Mouse (Mus musculus): ENCODE results near the gene Tada2a.

Tada2a gene

GRCm38 (mm10) chr11:84128943-84129798 is at the start of gene Tada2a, which contains the start of gene Acaca:
Gene Tada2a (minus strand): TSS chr11:84129600.
Gene Acaca (plus strand): TSS chr11:84129672.
- peak; percentile 86 for ATAC-seq (ENCODE audit: insufficient number of reproducible peaks, low FRiP score, low TSS enrichment)

- no peak for ATAC-seq (ENCODE audit: insufficient number of reproducible peaks, low FRiP score, low TSS enrichment)
Measured at GRCm38 (mm10) chr11:84178571-84178970, 49.2 kb upstream of the Tada2a start.

DNA sequence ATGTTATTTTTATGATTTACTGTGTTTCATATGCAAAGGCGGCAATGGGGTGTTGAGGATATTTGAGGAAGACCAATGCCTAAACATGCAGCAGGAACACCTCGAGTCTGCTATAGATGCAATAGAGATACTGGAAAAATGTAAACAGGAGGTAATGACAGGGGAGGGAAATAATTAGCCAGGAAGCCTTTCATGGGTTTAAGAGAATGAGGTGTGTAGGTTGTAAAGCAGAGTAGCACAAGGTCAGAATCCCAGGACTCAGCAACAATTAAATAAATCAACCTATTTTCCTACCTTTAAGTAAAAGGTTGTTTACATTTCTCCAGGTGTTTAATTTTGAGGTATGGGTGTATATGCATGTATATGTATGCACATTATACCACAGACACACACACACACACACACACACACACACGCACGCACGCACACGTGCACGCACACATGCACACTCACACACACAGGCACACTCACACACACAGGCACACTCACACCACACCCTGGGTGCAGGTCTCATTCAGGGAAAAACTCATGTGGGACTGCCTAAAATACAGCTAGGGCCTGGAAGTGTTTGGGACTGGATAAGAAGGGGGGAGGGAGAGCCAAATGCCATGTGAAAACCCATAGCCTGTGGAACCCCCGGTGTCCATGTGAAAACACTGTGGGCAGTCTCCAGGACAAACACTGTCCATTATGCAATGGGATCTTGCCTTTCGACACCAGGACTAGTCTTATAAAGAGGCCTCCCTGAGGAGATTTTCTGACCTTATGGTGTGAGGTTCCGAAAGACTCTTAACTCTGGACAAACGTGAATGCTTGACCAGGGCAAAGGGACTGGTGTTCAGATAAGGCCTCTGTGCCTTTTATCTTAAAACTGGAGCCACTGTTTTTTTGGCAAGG is 43.4 kb upstream of the Tada2a start:
- ATAC-seq (ENCODE audit: insufficient number of reproducible peaks, low FRiP score, low TSS enrichment), result no peak

GRCm38 (mm10) chr11:84168701-84169288 is 39.4 kb upstream of the Tada2a start:
- no peak for ATAC-seq (ENCODE audit: insufficient number of reproducible peaks, low FRiP score, low TSS enrichment)

- no peak for ATAC-seq (ENCODE audit: insufficient number of reproducible peaks, low FRiP score, low TSS enrichment)
Measured at GRCm38 (mm10) chr11:84167046-84167526, 37.7 kb upstream of the Tada2a start, which contains the start of gene Gm11437. Gene Gm11437 (minus strand): TSS chr11:84167476.

GRCm38 (mm10) chr11:84164561-84164960 is 35.2 kb upstream of the Tada2a start:
- ATAC-seq (ENCODE audit: insufficient number of reproducible peaks, low FRiP score, low TSS enrichment), result no peak

DNA sequence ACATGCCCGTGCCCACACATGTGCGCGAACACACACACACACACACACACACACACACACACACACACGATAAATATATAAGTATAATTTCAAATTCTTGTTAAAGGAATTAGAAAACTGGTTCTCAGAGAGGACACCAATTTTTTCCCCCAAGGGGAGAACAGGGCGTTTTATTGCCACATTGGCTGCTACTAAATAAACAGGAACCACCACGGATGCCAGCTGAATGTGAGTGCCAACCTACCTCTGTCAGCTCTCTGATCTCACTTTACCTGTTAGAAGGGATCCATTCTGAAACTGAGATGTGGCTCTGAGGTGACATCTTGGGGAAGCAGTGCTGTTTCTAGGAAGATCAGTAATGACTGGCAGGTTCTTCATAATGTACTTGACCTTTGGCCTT is 34.7 kb upstream of the Tada2a start:
- ATAC-seq (ENCODE audit: insufficient number of reproducible peaks, low FRiP score, low TSS enrichment), result no peak

- ATAC-seq (ENCODE audit: insufficient number of reproducible peaks, low FRiP score, low TSS enrichment), result no peak
Measured at GRCm38 (mm10) chr11:84156535-84157262, 27.3 kb upstream of the Tada2a start.

- ATAC-seq (ENCODE audit: insufficient number of reproducible peaks, low FRiP score, low TSS enrichment), result no peak
Measured at GRCm38 (mm10) chr11:84150884-84151283, 21.5 kb upstream of the Tada2a start.

DNA sequence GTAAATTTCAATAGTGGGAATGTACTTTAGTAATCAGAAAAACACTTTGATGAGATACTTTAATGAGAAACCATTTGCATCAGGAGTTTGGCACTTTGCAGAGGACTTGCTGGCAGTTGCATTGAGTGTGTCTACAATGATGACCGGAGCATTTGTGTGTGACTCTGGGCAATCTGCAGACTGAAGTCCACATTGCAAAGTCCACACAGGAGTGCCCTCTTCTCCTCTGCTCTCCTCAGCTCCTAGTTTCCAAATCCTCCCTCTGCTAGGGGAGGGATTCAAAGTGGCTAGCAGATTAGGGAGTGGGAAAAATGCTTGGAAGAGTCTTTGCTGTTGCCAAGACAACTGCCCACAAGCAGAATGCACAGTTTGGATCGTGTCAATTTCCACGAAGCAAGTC is 16.7 kb upstream of the Tada2a start:
- no peak for ATAC-seq (ENCODE audit: insufficient number of reproducible peaks, low FRiP score, low TSS enrichment)

DNA sequence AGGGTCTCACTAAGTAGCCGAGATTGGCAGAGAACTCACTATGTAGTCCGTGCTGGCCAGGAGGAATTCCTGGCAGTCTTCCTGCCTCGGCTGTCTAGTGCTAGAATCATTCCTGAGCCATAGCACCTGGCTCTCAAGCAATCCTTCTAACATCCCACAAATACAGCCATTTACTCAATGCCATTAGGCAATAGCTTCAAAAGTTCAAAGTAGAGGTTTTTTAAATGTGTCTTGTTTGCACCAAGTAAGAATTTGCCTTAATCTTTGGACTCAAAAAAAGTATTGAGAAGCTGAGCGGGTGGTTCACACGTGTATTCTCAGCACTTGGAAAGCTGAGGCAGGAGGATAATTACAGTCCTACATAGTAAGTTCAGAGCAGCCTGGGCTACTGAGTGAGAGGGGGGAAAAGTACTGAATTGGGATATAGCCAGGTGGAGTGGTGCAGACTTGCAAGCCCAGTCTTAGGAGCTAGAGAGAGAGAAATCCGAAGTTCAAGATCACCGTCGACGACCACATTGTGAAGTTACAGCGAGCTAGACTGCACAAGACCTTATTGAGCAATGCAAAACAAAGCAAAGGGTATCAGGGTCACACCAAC is 15.9 kb upstream of the Tada2a start:
- ATAC-seq (ENCODE audit: insufficient number of reproducible peaks, low FRiP score, low TSS enrichment), result no peak

DNA sequence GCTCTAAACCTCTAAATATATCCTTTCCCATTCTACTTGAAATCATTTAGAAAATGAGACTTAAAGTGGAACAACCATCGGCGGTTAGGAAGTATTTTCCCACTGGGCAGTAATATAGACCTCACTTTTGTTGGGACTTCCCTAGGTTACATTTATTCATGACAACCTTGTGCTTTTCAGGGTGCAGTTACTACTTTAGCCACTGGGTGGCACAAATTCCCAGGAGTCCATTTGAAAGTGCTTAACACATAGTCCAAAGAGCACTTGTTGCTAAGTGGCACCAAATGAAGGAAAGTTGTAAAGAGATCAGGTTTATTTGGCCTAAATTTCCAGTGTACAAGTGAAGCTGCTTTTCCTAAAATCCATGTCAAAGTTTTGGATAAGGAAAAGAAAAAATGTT is 12.4 kb upstream of the Tada2a start:
- no peak for ATAC-seq (ENCODE audit: insufficient number of reproducible peaks, low FRiP score, low TSS enrichment)

DNA sequence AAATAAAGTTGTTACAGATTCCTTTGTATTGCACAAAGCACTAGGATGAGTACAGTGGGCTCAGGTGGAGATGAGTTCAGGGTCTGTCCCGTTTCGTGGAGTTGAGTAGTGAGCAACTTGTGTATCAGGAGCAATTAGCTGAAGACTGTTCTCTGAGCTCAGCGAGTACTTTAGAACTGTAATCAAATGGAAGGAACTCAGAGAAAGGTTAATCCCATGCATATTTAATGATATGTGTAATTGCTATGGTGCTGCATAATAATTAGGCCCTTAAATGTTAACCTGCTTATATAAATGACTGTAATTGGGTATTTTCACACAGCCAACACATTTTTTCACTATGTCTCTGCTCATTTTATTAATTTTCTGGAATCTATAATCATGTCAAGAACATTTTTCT is 7.1 kb upstream of the Tada2a start:
- ATAC-seq (ENCODE audit: insufficient number of reproducible peaks, low FRiP score, low TSS enrichment), result no peak

GRCm38 (mm10) chr11:84134331-84134860 is 5.0 kb upstream of the Tada2a start:
- no peak for ATAC-seq (ENCODE audit: insufficient number of reproducible peaks, low FRiP score, low TSS enrichment)

GRCm38 (mm10) chr11:84129799-84130185 is 392 bp upstream of the Tada2a start:
- ATAC-seq (ENCODE audit: insufficient number of reproducible peaks, low FRiP score, low TSS enrichment), result no peak

GRCm38 (mm10) chr11:84127977-84128376 is 1.4 kb downstream of the Tada2a start:
- ATAC-seq (ENCODE audit: insufficient number of reproducible peaks, low FRiP score, low TSS enrichment), result no peak

DNA sequence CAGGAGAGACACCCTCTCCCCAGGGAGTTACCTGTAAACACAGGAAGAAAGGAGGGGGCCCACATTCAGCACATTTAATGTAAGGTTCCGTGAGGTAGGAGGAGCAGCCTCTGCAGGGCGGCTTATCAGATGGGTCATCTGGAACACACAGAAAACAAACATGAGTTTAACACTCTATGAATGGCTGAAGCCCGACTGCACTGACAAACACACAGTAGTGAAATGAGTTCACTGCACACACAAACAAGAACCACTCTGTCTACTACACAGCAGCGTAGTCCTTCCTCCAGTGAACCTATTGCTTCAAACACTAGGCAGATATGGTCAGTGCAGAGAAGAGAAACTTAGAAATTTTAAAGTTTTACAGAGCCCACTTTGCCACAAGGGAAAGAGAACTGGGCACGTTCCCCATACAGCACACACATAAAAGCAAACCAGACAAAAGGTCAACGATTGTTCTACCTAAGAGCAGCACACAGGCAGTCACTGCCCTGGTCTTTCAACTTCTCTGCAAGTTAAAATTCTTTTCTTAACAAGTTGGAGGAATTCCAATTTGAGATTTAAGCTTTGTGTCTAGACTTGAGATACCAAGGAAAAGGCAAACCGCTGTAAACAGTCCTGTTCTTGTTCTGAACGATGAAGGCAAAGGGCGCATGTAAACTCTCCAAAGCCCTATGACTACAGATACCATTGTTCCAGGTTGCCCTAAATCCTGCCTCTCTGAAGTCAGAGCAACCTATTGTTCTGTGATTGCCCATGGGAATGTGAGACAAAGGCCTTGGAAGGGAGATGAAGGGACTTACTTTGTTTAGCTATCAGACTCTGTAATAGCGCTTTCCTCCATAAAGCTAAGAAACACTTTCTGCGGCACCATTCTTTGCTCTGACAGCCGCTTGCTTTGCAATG is 8.1 kb downstream of the Tada2a start:
- no peak for ATAC-seq (ENCODE audit: insufficient number of reproducible peaks, low FRiP score, low TSS enrichment)

DNA sequence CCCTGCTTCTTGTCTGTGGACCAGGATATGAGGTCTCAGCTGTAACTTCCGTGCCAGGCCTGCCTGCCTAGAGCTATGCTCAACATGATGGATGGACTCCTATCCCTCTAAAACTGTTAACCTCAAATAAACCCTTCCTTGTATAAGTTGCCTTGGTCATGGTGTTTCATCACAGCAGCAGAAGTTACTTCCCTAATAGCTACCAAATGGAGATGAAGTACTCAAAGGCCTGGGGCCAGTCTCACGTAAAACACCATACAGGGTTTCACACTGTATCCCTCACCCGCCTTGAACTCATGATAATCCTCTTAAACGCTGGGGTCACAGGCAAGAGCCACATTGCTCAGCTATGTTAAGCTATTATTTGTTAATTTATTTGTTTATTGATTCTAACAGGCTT is 12.0 kb downstream of the Tada2a start:
- no peak for ATAC-seq (ENCODE audit: insufficient number of reproducible peaks, low FRiP score, low TSS enrichment)
